Mouse (Mus musculus) embryo, embryonic 10 days (tissue): ENCODE data around the gene Polrmt.

Source experiments
- DNase-seq: peaks from one replicate; pipeline ENCODE4 v3.0.0-alpha.2; 2015; ENCODE audit warnings: low spot score

The Polrmt gene

GRCm38 (mm10) chr10:79688720-79689119 is 57.7 kb downstream of the Polrmt start, which contains the start of gene Gzmm:
TSS of gene Gzmm (plus strand) at chr10:79689020.
- DNase-seq = no peak

DNA sequence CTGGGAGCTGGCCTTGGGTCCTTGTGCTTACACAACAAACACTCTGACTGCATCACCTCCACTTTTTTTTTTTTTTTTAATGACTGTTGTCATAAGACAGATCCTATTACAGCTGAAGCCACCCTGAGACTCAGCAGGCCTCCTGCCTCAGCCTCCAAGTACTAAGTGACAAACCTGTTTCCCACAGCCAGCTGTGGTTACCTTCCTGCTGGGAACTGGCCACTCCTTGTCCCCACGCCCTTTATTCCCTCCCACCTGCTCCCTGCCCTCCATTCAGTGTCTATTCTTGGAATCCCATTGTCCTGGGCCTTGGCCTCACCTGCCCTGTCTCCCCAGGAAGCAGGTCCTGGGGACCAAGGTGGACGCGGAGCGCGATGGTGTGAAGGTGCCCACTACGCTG is 58.9 kb downstream of the Polrmt start:
- no peak for DNase-seq

DNA sequence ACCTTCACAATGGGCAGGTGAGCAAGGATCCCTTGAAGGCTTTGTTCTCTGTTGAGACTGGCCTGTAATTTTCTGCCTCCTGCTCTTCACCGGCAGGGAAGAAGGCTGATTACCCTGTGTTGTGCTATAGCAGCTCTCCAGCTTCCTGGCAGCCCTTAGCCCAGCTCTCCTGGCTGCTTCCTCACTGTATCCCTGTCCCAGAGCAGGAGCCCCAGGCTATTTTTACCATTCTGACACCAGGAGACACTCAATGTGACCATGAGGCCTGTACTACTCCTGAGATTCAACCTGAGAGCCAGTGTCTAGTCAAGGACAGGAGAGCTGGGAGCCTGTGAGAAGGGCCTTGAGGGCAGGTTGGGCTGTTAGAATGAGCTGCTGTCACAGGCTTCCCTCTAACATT is 59.7 kb downstream of the Polrmt start:
- DNase-seq = no peak

DNA sequence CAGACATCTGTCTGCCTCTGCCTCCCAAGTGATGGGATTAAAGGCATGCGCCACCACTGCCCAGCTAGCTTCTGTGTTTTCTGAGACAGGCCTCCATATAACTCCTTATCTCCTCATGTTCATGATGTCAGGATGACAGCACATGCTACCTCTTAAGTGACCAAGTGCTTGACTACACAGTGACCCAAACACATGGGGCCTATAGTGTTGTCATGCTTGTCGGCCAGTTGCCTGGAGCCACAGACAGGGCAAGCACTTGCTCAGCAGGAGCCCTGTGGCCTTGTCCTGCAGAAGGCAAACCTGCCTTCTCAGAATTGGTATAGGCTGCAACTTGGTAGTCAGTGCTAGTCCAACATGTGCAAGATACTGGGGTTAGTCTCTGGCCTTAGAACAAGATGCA is 60.2 kb downstream of the Polrmt start:
- no peak for DNase-seq
